Mouse (Mus musculus): ENCODE results near the gene Ak3.

- TF ChIP-seq POLR2A (IDR thresholded peaks at IDR 0.05; ENCODE audit: low read depth, low read length) (no peak), CTCF (IDR thresholded peaks at IDR 0.05; ENCODE audit: extremely low read depth, insufficient read depth, insufficient read length, insufficient replicate concordance) (no peak)
These were observed 56.4 kb downstream of the Ak3 start for GRCm38 (mm10) chr19:28991391-28991790.
